Mouse (Mus musculus) embryonic facial prominence, embryonic 13.5 days (tissue): ENCODE results near the gene Actg1. TPM values are rescaled to one million over a fixed set of nuclear protein-coding genes. Genes with fewer than 3 reads are reported as not detected.

Experiments used
- ATAC-seq: fragments of 200-750 bp; cut with Nextera tagmentation; 2 replicates; pipeline ENCODE4 v1.8.0; 2017; ENCODE audit warnings: low read depth; ENCODE audit not compliant: insufficient number of reproducible peaks, insufficient read depth, low FRiP score, low TSS enrichment
- H3K27ac ChIP-seq: fragments of 300-500 bp; sonication (generic); 2 replicates; pipeline ENCODE4 v1.5.1; 2015; ENCODE audit warnings: moderate library complexity, mild to moderate bottlenecking, inconsistent platforms
- H3K27me3 ChIP-seq: fragments of 300-500 bp; sonication (generic); 2 replicates; pipeline ENCODE4 v1.6.1; 2015; ENCODE audit warnings: mild to moderate bottlenecking, inconsistent platforms
- H3K36me3 ChIP-seq: fragments of 300-500 bp; sonication (generic); 2 replicates; pipeline ENCODE4 v1.6.1; 2015; ENCODE audit warnings: mild to moderate bottlenecking, inconsistent platforms
- H3K4me1 ChIP-seq: fragments of 300-500 bp; sonication (generic); 2 replicates; pipeline ENCODE4 v1.6.1; 2015; ENCODE audit warnings: inconsistent platforms
- H3K4me2 ChIP-seq: fragments of 300-500 bp; sonication (generic); 2 replicates; pipeline ENCODE4 v1.6.1; 2015; ENCODE audit warnings: moderate library complexity, mild to moderate bottlenecking, inconsistent platforms
- H3K4me3 ChIP-seq: fragments of 300-500 bp; sonication (generic); 2 replicates; pipeline ENCODE4 v1.5.1; 2015; ENCODE audit warnings: mild to moderate bottlenecking, inconsistent platforms
- H3K9ac ChIP-seq: fragments of 300-500 bp; sonication (generic); 2 replicates; pipeline ENCODE4 v1.6.1; 2015; ENCODE audit warnings: mild to moderate bottlenecking, inconsistent platforms
- H3K9me3 ChIP-seq: fragments of 300-500 bp; sonication (generic); 2 replicates; pipeline ENCODE4 v1.6.1; 2016; ENCODE audit warnings: inconsistent platforms
- WGBS: fragments of 180-500 bp; shearing (Covaris S2); methylation state at CpG from one replicate; pipeline ENCODE4 v1.1.7; 2015; ENCODE audit warnings: mixed read lengths; 5-methylcytosine and 5-hydroxymethylcytosine counted together
- polyA plus RNA-seq: library from polyadenylated mRNA; unstranded; fragments of >200 nt; fragmentation: Nextera tagmentation; extraction: Ambion mirVana; gene quantifications from 2 replicates; pipeline ENCODE4 v1.2.1, GENCODE M21; 2015

Actg1 gene
- polyA plus RNA-seq = 2,524 and 2,741 TPM in 2 replicates

- Histone ChIP-seq H3K36me3 (peaks cover 21% of the 10 kb centered on the region), H3K27ac (peak within 1 kb of the TSS; percentile 99), H3K4me1 (peaks cover 29% of the 10 kb centered on the region), H3K27me3 (no peaks in the 10 kb centered on the region), H3K4me2 (peak within 1 kb of the TSS; percentile 94), H3K9ac (peak within 1 kb of the TSS; percentile 100), H3K9me3 (no peaks in the 10 kb centered on the region), H3K4me3 (peak within 1 kb of the TSS; percentile 100)
- ATAC-seq = peak; percentile 81
- WGBS = 2% methylated on average over 91 of the region's 103 CpGs
Observed at GRCm38 (mm10) chr11:120347791-120348683, at the start of gene Actg1. TSS of gene Actg1 (minus strand) at chr11:120348542.

DNA sequence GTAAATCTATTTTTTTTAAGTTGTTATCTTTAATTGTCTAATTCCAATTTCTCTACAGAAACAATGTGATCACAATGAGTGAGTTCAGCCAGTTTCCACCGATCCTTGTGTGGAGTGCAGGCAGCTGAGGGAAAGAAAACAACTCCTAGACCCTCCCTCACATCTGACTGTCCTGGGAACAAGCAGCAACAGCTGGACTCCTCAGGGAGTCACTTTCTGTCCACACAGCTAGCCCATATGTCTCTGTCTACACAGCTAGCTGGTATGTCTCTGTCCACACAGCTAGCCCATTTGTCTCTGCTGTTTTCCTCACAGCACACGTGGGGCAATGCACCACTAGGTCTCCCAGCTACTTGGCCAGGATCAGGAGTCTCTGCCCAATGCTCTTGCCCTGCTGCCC, 49.3 kb upstream of the Actg1 start:
- Histone ChIP-seq H3K27me3 (no peaks in the 10 kb centered on the region), H3K4me2 (no peak overlapping the region), H3K9me3 (no peaks in the 10 kb centered on the region), H3K36me3 (peaks cover 92% of the 10 kb centered on the region), H3K4me1 (no peaks in the 10 kb centered on the region), H3K4me3 (no peak overlapping the region), H3K9ac (no peak overlapping the region), H3K27ac (no peak overlapping the region)
- 84% methylated on average over 2 of the region's 2 CpGs for WGBS
- ATAC-seq = no peak

DNA sequence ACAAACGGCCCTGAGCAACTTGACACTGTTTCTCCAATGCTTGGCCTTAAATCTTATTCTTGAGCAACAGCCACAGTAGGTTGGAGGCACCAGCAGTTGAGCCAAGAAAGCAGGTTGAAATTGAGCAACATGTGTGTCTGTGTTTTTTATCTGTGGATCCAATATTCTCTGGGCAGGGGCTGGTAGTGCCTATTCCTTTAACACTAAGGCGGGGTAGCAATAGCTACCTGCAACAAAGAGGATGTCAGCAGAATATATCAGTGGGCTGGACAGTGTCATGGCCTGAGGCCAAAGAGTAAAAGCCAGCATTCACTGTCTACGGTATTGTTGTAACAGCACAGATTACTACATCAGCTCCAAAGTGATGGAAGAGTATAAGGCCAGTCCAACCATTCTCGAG, 47.3 kb upstream of the Actg1 start:
- Histone ChIP-seq H3K4me3 (no peak overlapping the region), H3K36me3 (peaks cover 82% of the 10 kb centered on the region), H3K4me1 (no peaks in the 10 kb centered on the region), H3K9me3 (no peaks in the 10 kb centered on the region), H3K27ac (no peak overlapping the region), H3K9ac (no peak overlapping the region), H3K4me2 (no peak overlapping the region), H3K27me3 (no peaks in the 10 kb centered on the region)
- WGBS = 79% methylated on average over 4 of the region's 4 CpGs
- ATAC-seq = no peak

DNA sequence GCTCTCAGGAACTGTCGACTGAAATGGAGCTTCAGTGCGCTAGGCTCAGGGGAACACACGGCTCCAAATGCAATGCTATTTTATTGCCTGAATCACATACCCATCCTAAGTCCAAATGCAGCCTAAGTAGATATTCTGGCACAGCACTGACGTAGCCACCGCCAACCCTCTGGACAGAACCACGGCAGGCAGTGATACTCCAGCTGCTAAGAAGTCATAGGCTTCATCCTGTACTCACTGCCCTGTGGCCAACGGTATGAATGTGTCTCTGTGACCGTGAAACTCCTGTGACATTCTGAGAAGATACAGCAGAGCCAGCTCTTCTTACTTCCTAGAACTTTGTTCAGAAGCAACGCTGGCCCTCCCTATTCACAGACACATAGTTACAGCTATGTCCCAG, 40.2 kb upstream of the Actg1 start:
- no peak overlapping the region for H3K4me3 ChIP-seq
- no peak overlapping the region for H3K9ac ChIP-seq
- H3K4me1 ChIP-seq = no peaks in the 10 kb centered on the region
- no peak for ATAC-seq
- no peaks in the 10 kb centered on the region for H3K27me3 ChIP-seq
- no peaks in the 10 kb centered on the region for H3K9me3 ChIP-seq
- no peak overlapping the region for H3K4me2 ChIP-seq
- WGBS = 92% methylated on average over 9 of the region's 9 CpGs
- H3K36me3 ChIP-seq = peaks cover 79% of the 10 kb centered on the region
- H3K27ac ChIP-seq = no peak overlapping the region

DNA sequence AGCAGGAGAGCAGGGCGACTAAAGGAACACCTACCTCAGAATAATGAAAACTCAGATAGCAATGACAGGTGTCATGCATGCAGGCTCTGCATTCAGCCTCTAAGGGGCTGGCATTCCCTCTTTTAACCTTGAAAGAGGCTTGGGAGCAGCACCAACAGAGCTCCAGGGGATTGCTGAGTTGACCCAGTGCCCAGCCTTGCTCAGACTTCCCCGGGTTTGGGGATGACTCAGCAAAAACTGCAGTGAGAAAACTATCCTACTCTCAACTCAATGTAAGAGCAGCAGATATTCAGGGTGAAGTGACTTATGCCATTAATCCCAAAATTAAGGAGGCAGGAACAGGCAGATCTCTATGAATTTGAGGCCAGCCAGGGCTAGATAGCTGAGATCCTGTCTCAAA, 38.8 kb upstream of the Actg1 start:
- Histone ChIP-seq H3K9ac (no peak overlapping the region), H3K4me2 (no peak overlapping the region), H3K36me3 (peaks cover 79% of the 10 kb centered on the region), H3K4me1 (no peaks in the 10 kb centered on the region), H3K4me3 (no peak overlapping the region), H3K9me3 (no peaks in the 10 kb centered on the region), H3K27ac (no peak overlapping the region), H3K27me3 (no peaks in the 10 kb centered on the region)
- WGBS = 70% methylated on average over 2 of the region's 2 CpGs
- no peak for ATAC-seq

DNA sequence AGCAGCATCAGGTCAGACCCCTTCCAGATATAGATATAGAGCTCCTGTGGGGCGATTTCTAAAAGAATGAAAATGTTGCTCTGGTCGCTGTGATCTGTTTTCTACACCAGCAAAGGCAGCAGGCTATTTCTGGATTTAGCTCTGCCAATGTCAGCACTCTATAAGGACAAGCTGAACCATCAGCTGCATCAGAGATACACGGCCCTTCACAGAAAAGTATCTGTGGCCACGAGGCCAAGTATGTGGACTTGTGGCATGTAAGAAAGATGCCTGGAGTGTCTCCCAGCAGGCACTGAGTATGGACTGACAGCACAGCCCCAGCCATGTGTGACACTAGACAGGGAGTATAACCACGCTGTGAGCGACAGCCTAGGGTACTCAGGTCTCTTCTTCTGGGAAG, 38.3 kb upstream of the Actg1 start:
- WGBS = 94% methylated on average over 6 of the region's 6 CpGs
- Histone ChIP-seq H3K9me3 (no peaks in the 10 kb centered on the region), H3K27me3 (no peaks in the 10 kb centered on the region), H3K4me3 (no peak overlapping the region), H3K27ac (no peak overlapping the region), H3K9ac (no peak overlapping the region), H3K4me1 (no peaks in the 10 kb centered on the region), H3K36me3 (peaks cover 80% of the 10 kb centered on the region), H3K4me2 (no peak overlapping the region)
- no peak for ATAC-seq

DNA sequence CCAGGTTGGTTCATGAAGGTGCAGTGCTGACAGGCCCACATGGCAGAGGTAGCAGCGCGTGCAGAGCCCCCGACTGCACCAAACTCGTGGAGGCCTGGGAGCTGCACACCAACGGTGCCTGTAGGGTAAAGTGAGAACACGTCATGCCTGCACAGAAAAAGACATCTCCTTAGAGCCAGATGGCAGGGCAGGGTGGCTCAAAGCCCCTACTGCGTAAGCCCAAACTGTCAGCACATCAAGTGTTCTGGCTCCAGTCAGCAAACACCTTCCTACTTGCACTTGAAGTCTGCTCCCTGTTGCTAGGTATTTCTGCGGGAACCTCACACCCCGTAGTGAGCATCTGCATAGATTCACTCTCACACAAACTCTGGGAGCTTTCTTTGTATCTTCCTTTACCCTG, 34.2 kb upstream of the Actg1 start:
- Histone ChIP-seq H3K9me3 (no peaks in the 10 kb centered on the region), H3K4me1 (peaks cover 25% of the 10 kb centered on the region), H3K27ac (no peak overlapping the region), H3K4me2 (no peak overlapping the region), H3K27me3 (no peaks in the 10 kb centered on the region), H3K4me3 (no peak overlapping the region), H3K36me3 (peaks cover 73% of the 10 kb centered on the region), H3K9ac (no peak overlapping the region)
- 95% methylated on average over 9 of the region's 9 CpGs for WGBS
- ATAC-seq = no peak

- Histone ChIP-seq H3K4me2 (no peak overlapping the region), H3K4me1 (peaks cover 34% of the 10 kb centered on the region), H3K9ac (no peak overlapping the region), H3K27ac (no peak overlapping the region; the same call in 1 of the 2 replicates), H3K9me3 (no peaks in the 10 kb centered on the region), H3K36me3 (peaks cover 73% of the 10 kb centered on the region), H3K4me3 (no peak overlapping the region), H3K27me3 (no peaks in the 10 kb centered on the region)
- 91% methylated on average over 4 of the region's 4 CpGs for WGBS
- no peak for ATAC-seq
Observed at GRCm38 (mm10) chr11:120381157-120381556, 32.8 kb upstream of the Actg1 start.

GRCm38 (mm10) chr11:120380271-120380670, 31.9 kb upstream of the Actg1 start:
- H3K27ac ChIP-seq = peak overlapping the region; percentile 90; the same call in 1 of the 2 replicates
- H3K9ac ChIP-seq = peak overlapping the region; percentile 2; the same call in 1 of the 2 replicates
- no peaks in the 10 kb centered on the region for H3K27me3 ChIP-seq
- H3K9me3 ChIP-seq = no peaks in the 10 kb centered on the region
- WGBS = 96% methylated on average over 3 of the region's 3 CpGs
- H3K4me2 ChIP-seq = no peak overlapping the region
- H3K4me1 ChIP-seq = peaks cover 34% of the 10 kb centered on the region
- no peak overlapping the region for H3K4me3 ChIP-seq
- no peak for ATAC-seq
- peaks cover 73% of the 10 kb centered on the region for H3K36me3 ChIP-seq

- Histone ChIP-seq H3K9me3 (no peaks in the 10 kb centered on the region), H3K4me3 (peak within 1 kb of the TSS; percentile 81), H3K4me2 (peak within 1 kb of the TSS; percentile 96), H3K4me1 (peaks cover 34% of the 10 kb centered on the region), H3K27me3 (no peaks in the 10 kb centered on the region), H3K27ac (peak within 1 kb of the TSS; percentile 90), H3K9ac (peak within 1 kb of the TSS; percentile 87), H3K36me3 (peaks cover 73% of the 10 kb centered on the region)
- peak; percentile 85 for ATAC-seq
- 5% methylated on average over 54 of the region's 54 CpGs for WGBS
Observed at GRCm38 (mm10) chr11:120378611-120379540, 30.5 kb upstream of the Actg1 start, which contains the start of gene Faap100. TSS of gene Faap100 (minus strand) at chr11:120378764.

DNA sequence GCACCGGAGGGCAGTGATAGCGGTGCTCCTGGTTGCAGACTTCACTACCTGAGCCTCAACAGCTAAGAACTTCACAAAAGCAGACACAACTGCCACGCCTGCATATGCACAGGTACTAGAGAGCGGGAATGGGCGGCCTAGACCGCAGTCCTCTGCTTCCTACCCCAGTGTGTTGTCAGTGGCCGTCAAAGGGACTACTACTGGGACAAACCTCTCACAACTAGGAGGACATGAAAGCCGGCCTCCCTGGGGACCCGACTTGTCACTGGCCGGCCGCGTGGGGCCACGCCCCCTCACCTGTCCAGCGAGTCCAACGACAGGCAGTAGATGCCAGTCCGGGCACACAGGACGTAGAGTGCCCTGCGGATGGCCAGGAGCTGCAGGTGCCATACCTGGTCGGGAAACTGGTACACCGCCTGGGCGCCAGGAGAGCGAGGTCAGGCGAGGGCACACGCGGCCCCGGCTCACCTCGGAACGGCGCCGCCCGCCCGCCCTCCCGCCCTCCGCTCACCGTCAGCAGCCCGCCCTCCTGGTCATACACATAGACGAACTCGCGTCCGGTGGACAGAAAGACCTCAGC, 29.8 kb upstream of the Actg1 start:
- Histone ChIP-seq H3K9me3 (no peaks in the 10 kb centered on the region), H3K4me3 (peak overlapping the region; percentile 81), H3K9ac (peak overlapping the region; percentile 87), H3K4me2 (peak overlapping the region; percentile 96), H3K4me1 (peaks cover 34% of the 10 kb centered on the region), H3K27me3 (no peaks in the 10 kb centered on the region), H3K36me3 (peaks cover 73% of the 10 kb centered on the region), H3K27ac (peak overlapping the region; percentile 55)
- peak; percentile 7; the same call in 1 of the 2 replicates for ATAC-seq
- WGBS = 3% methylated on average over 40 of the region's 40 CpGs
